In genomic region chr5:122798557-122799378, GRCm38 (mm10) we compare ENCODE assay signal across 1 mouse cellular context.
TF ChIP-seq lines count a peak whose summit lies in the region.

No protein-coding gene starts in this region.

TF ChIP-seq in MEL, 35 proteins besides CTCF, POLR2A, EP300 and RAD21 (continued from another document):
- TF ChIP-seq CHD1 (IDR thresholded peaks at IDR 0.05; ENCODE audit: low read depth, low read length): no peak
- 0 out of 2 replicates have a peak, but pooled peaks have one; percentile 40 for TF ChIP-seq ZMIZ1 (IDR thresholded peaks at IDR 0.05; ENCODE audit: low read depth, low read length)
- TF ChIP-seq UBTF (IDR thresholded peaks at IDR 0.05; ENCODE audit: borderline replicate concordance, insufficient read depth, low read depth, low read length): no peak
- no peak for TF ChIP-seq GABPA (IDR thresholded peaks at IDR 0.05; ENCODE audit: low read depth, low read length)
- TF ChIP-seq CHD2 (IDR thresholded peaks at IDR 0.05; ENCODE audit: low read length): no peak
- TF ChIP-seq TAL1 (IDR thresholded peaks at IDR 0.05; ENCODE audit: low read length): peak; percentile 22; the same call in 1 of the 2 replicates
- TF ChIP-seq ELF1 (IDR thresholded peaks at IDR 0.05; ENCODE audit: low read depth, low read length): 0 out of 2 replicates have a peak, but pooled peaks have one; percentile 43
- no peak for TF ChIP-seq KAT2A (conservative IDR thresholded peaks at IDR 0.05; ENCODE audit: low read depth, low read length)
- TF ChIP-seq POLR2AphosphoS2 (IDR thresholded peaks at IDR 0.05; ENCODE audit: low read length): no peak
- no peak for TF ChIP-seq BHLHE40 (IDR thresholded peaks at IDR 0.05; ENCODE audit: borderline replicate concordance, low read depth, low read length)
- TF ChIP-seq MEF2A (IDR thresholded peaks at IDR 0.05; ENCODE audit: extremely low read depth, insufficient replicate concordance, low read depth, low read length, poor library complexity, severe bottlenecking): no peak
- no peak for TF ChIP-seq ZKSCAN1 (IDR thresholded peaks at IDR 0.05; ENCODE audit: low read depth, low read length)
- no peak for TF ChIP-seq ZNF384 (IDR thresholded peaks at IDR 0.05; ENCODE audit: low read depth, low read length)
- no peak for TF ChIP-seq MAFK (IDR thresholded peaks at IDR 0.05; ENCODE audit: borderline replicate concordance, low read depth, low read length)
- no peak for TF ChIP-seq MAZ (IDR thresholded peaks at IDR 0.05; ENCODE audit: low read depth, low read length)
- TF ChIP-seq USF2 (IDR thresholded peaks at IDR 0.05; ENCODE audit: borderline replicate concordance in 1 of 2, insufficient read depth in 1 of 2, low read depth in 1 of 2, low read length in 2 of 2): no peak
- TF ChIP-seq GATA1 (IDR thresholded peaks at IDR 0.05; ENCODE audit: low read depth, low read length): peak; percentile 88
- no peak for TF ChIP-seq TBP (IDR thresholded peaks at IDR 0.05; ENCODE audit: low read depth, low read length)
- TF ChIP-seq RCOR1 (IDR thresholded peaks at IDR 0.05; ENCODE audit: low read depth, low read length): no peak
- no peak for TF ChIP-seq E2F4 (IDR thresholded peaks at IDR 0.05; ENCODE audit: borderline replicate concordance, low read depth, low read length)
- peak; percentile 49; the same call in 1 of the 2 replicates for TF ChIP-seq NELFE (IDR thresholded peaks at IDR 0.05; ENCODE audit: low read depth, low read length)
- no peak for TF ChIP-seq JUND (IDR thresholded peaks at IDR 0.05; ENCODE audit: low read depth, low read length)
- no peak for TF ChIP-seq USF1 (IDR thresholded peaks at IDR 0.05; ENCODE audit: low read depth, low read length)
- TF ChIP-seq HCFC1 (IDR thresholded peaks at IDR 0.05; ENCODE audit: low read depth, low read length): peak; percentile 68
- no peak for TF ChIP-seq POLR2AphosphoS5 (IDR thresholded peaks at IDR 0.05; ENCODE audit: borderline replicate concordance, low read depth, low read length)
- peak; percentile 61; the same call in 1 of the 2 replicates for TF ChIP-seq SIN3A (IDR thresholded peaks at IDR 0.05; ENCODE audit: low read length)
- peak; percentile 68 for TF ChIP-seq MYC (IDR thresholded peaks at IDR 0.05; ENCODE audit: low read depth, low read length)
- TF ChIP-seq ZC3H11A (IDR thresholded peaks at IDR 0.05; ENCODE audit: low read depth, low read length): no peak
- TF ChIP-seq TCF12 (IDR thresholded peaks at IDR 0.05; ENCODE audit: low read depth, low read length): peak; percentile 35; the same call in 1 of the 2 replicates
- TF ChIP-seq SMC3 (IDR thresholded peaks at IDR 0.05; ENCODE audit: low read depth, low read length): no peak
